27 mouse cellular contexts compared by ENCODE assay signal in genomic region chr4:105196099-105196498, GRCm38 (mm10). TPM values are rescaled to one million over a fixed set of nuclear protein-coding genes. Genes with fewer than 3 reads are reported as not detected.
A peak's percentile ranks its signal among the peaks of the same experiment; 100 is the strongest.
DNase-seq lines count a peak whose midpoint lies in the region; ATAC-seq and TF ChIP-seq lines count a peak whose summit lies in the region.
"Had no signal": no experiment of that assay in that cellular context is flagged by ENCODE, and none has a peak within 500 bp of the region (broad histone marks: within the 10 kb centered on the region; RNA-seq: fewer than 3 reads in every experiment).

No protein-coding gene starts in this region.

- no peak for TF ChIP-seq POLR2A in liver, adult 2 months (IDR thresholded peaks at IDR 0.05; ENCODE audit: extremely low read depth, insufficient read depth, low read length)

- H3K9ac ChIP-seq in forebrain, embryonic 11.5 days (ENCODE audit: low read length): no peak overlapping the region
- no peak overlapping the region for H3K9ac ChIP-seq in forebrain, embryonic 15.5 days (replicated peaks)
- no peak overlapping the region for H3K9ac ChIP-seq in liver, adult 2 months (ENCODE audit: low read depth, low read length)
- H3K9ac ChIP-seq in liver, postnatal 0 days (replicated peaks): no peak overlapping the region
- H3K9ac ChIP-seq in intestine, postnatal 0 days (ENCODE audit: low read depth, low read length): no peak overlapping the region
- no peak overlapping the region for H3K9ac ChIP-seq in midbrain, postnatal 0 days (replicated peaks; ENCODE audit: low read length, poor library complexity, severe bottlenecking)
- H3K9ac ChIP-seq: heart, embryonic 13.5 days; hindbrain, embryonic 12.5 days; limb, embryonic 13.5 days; liver, embryonic 14.5 days; lung, embryonic 15.5 days; midbrain, embryonic 13.5 days had no signal

- no peak for TF ChIP-seq EP300 in liver, postnatal 0 days (IDR thresholded peaks at IDR 0.05; ENCODE audit: low read depth)

- 86% methylated on average over 9 of the region's 9 CpGs for WGBS in forebrain, embryonic 11.5 days
- 75% methylated on average over 9 of the region's 9 CpGs for WGBS in forebrain, embryonic 15.5 days
- WGBS in liver, adult 2 months: 64% methylated on average over 9 of the region's 9 CpGs
- 74% methylated on average over 9 of the region's 9 CpGs for WGBS in liver, postnatal 0 days (ENCODE audit: insufficient replicate concordance)
- WGBS in intestine, postnatal 0 days: 34% methylated on average over 9 of the region's 9 CpGs
- 92% methylated on average over 9 of the region's 9 CpGs for WGBS in midbrain, postnatal 0 days

- ATAC-seq in forebrain, embryonic 11.5 days (replicated peaks; ENCODE audit: low FRiP score): no peak
- no peak for ATAC-seq in forebrain, embryonic 15.5 days (replicated peaks)
- no peak for ATAC-seq in liver, postnatal 0 days
- peak; percentile 35; the same call in 1 of the 2 replicates for ATAC-seq in intestine, postnatal 0 days
- no peak for ATAC-seq in midbrain, postnatal 0 days (ENCODE audit: low FRiP score)
- ATAC-seq: midbrain, embryonic 13.5 days had no signal

- DNase-seq in forebrain, embryonic 11.5 days (ENCODE audit: low spot score): no peak
- DNase-seq in liver, adult 2 months (ENCODE audit: extremely low read depth, low read depth, low spot score): no peak
- DNase-seq in liver, postnatal 0 days: no peak
- no peak for DNase-seq in midbrain, postnatal 0 days (ENCODE audit: low spot score)
- DNase-seq in spleen, adult 12 weeks (ENCODE audit: low spot score): no peak
- no peak for DNase-seq in gastrocnemius, adult 8-10 months (ENCODE audit: low spot score in 2 of 2)
- DNase-seq: adrenal gland, postnatal 25 days; cerebellum, adult 8-10 months; gastrocnemius, postnatal 10 days; heart, adult 18-20 months; heart, postnatal 14 days; kidney, adult 8-10 months; kidney, postnatal 10 days; lung, postnatal 36 days; right cerebral cortex, postnatal 14 days; spleen, adult 18-20 months; thymus, adult 2 months had no signal

- TF ChIP-seq CTCF in liver, adult 2 months (IDR thresholded peaks at IDR 0.05; ENCODE audit: low read depth, low read length): no peak
- no peak for TF ChIP-seq CTCF in liver, postnatal 0 days (IDR thresholded peaks at IDR 0.05; ENCODE audit: low read depth)
- no peak for TF ChIP-seq CTCF in intestine, postnatal 0 days (IDR thresholded peaks at IDR 0.05; ENCODE audit: low read depth)
- no peak for TF ChIP-seq CTCF in midbrain, postnatal 0 days (IDR thresholded peaks at IDR 0.05)

- H3K79me2 ChIP-seq in liver, adult 2 months (ENCODE audit: control insufficient read depth, insufficient read depth, low read length): peaks cover 35% of the 10 kb centered on the region; the same call in 1 of the 2 replicates

- no peak overlapping the region for H3K4me3 ChIP-seq in forebrain, embryonic 11.5 days (ENCODE audit: low read depth, low read length)
- no peak overlapping the region for H3K4me3 ChIP-seq in forebrain, embryonic 15.5 days
- H3K4me3 ChIP-seq in liver, adult 2 months (ENCODE audit: insufficient read depth, low read depth, low read length): no peak overlapping the region
- H3K4me3 ChIP-seq in liver, postnatal 0 days (ENCODE audit: low read depth, low read length): no peak overlapping the region
- no peak overlapping the region for H3K4me3 ChIP-seq in intestine, postnatal 0 days (ENCODE audit: low read depth, low read length)
- no peak overlapping the region for H3K4me3 ChIP-seq in midbrain, postnatal 0 days (ENCODE audit: low read depth, low read length)
- H3K4me3 ChIP-seq: heart, embryonic 13.5 days; hindbrain, embryonic 12.5 days; limb, embryonic 13.5 days; lung, embryonic 15.5 days; megakaryocyte, embryonic 14.5 days; midbrain, embryonic 13.5 days had no signal

- peaks cover 15% of the 10 kb centered on the region; the same call in 1 of the 2 replicates for H3K4me1 ChIP-seq in forebrain, embryonic 11.5 days (replicated peaks; ENCODE audit: control insufficient read depth, insufficient read depth, low read length)
- peaks cover 51% of the 10 kb centered on the region for H3K4me1 ChIP-seq in forebrain, embryonic 15.5 days
- peaks cover 42% of the 10 kb centered on the region for H3K4me1 ChIP-seq in liver, adult 2 months (ENCODE audit: control insufficient read depth, insufficient read depth, low read length)
- peaks cover 6% of the 10 kb centered on the region for H3K4me1 ChIP-seq in liver, postnatal 0 days (ENCODE audit: insufficient read depth)
- H3K4me1 ChIP-seq in intestine, postnatal 0 days (replicated peaks; ENCODE audit: control insufficient read depth, insufficient read depth, low read length): peaks cover 9% of the 10 kb centered on the region
- no peaks in the 10 kb centered on the region for H3K4me1 ChIP-seq in midbrain, postnatal 0 days (ENCODE audit: insufficient read depth, low read length)

- no peak overlapping the region for H3K4me2 ChIP-seq in forebrain, embryonic 11.5 days (ENCODE audit: low read depth, low read length, severe bottlenecking)
- H3K4me2 ChIP-seq in forebrain, embryonic 15.5 days (replicated peaks): no peak overlapping the region
- no peak overlapping the region for H3K4me2 ChIP-seq in liver, postnatal 0 days (ENCODE audit: low read depth, low read length)
- no peak overlapping the region; the same call in 1 of the 2 replicates for H3K4me2 ChIP-seq in intestine, postnatal 0 days (replicated peaks; ENCODE audit: low read depth)
- no peak overlapping the region for H3K4me2 ChIP-seq in midbrain, postnatal 0 days (ENCODE audit: low read depth, low read length, poor library complexity, severe bottlenecking)
- H3K4me2 ChIP-seq: heart, embryonic 13.5 days; hindbrain, embryonic 12.5 days; limb, embryonic 13.5 days; lung, embryonic 15.5 days; midbrain, embryonic 13.5 days had no signal

- H3K27ac ChIP-seq in forebrain, embryonic 11.5 days (ENCODE audit: low read depth, low read length): 0 out of 2 replicates have a peak overlapping the region, but pooled peaks have one; percentile 1
- H3K27ac ChIP-seq in forebrain, embryonic 15.5 days (replicated peaks): no peak overlapping the region
- H3K27ac ChIP-seq in liver, adult 2 months (replicated peaks; ENCODE audit: insufficient read depth, low read depth, low read length): peak overlapping the region; percentile 47
- no peak overlapping the region for H3K27ac ChIP-seq in liver, postnatal 0 days (ENCODE audit: low read depth)
- no peak overlapping the region for H3K27ac ChIP-seq in intestine, postnatal 0 days (ENCODE audit: low read depth, low read length)
- H3K27ac ChIP-seq in midbrain, postnatal 0 days (ENCODE audit: low read depth, low read length): no peak overlapping the region
- H3K27ac ChIP-seq: heart, embryonic 13.5 days; hindbrain, embryonic 12.5 days; limb, embryonic 13.5 days; liver, embryonic 14.5 days; lung, embryonic 15.5 days; midbrain, embryonic 13.5 days had no signal

- no peaks in the 10 kb centered on the region for H3K9me3 ChIP-seq in forebrain, embryonic 11.5 days (ENCODE audit: control insufficient read depth, low read length)
- H3K9me3 ChIP-seq in forebrain, embryonic 15.5 days: no peaks in the 10 kb centered on the region
- no peaks in the 10 kb centered on the region for H3K9me3 ChIP-seq in liver, postnatal 0 days (ENCODE audit: low read length)
- no peaks in the 10 kb centered on the region for H3K9me3 ChIP-seq in intestine, postnatal 0 days (ENCODE audit: control insufficient read depth)
- H3K9me3 ChIP-seq in midbrain, postnatal 0 days (ENCODE audit: low read length): no peaks in the 10 kb centered on the region
- H3K9me3 ChIP-seq: heart, embryonic 13.5 days; hindbrain, embryonic 12.5 days; limb, embryonic 13.5 days; lung, embryonic 15.5 days; megakaryocyte, embryonic 14.5 days; midbrain, embryonic 13.5 days had no signal

- no peaks in the 10 kb centered on the region for H3K27me3 ChIP-seq in forebrain, embryonic 11.5 days (ENCODE audit: control insufficient read depth, insufficient read depth, low read length)
- no peaks in the 10 kb centered on the region for H3K27me3 ChIP-seq in forebrain, embryonic 15.5 days
- no peaks in the 10 kb centered on the region for H3K27me3 ChIP-seq in liver, adult 2 months (ENCODE audit: control insufficient read depth, insufficient read depth, low read length)
- H3K27me3 ChIP-seq in liver, postnatal 0 days (ENCODE audit: insufficient read depth, low read length): no peaks in the 10 kb centered on the region
- H3K27me3 ChIP-seq in intestine, postnatal 0 days (replicated peaks; ENCODE audit: control insufficient read depth, insufficient read depth, low read length): no peaks in the 10 kb centered on the region
- no peaks in the 10 kb centered on the region for H3K27me3 ChIP-seq in midbrain, postnatal 0 days (ENCODE audit: insufficient read depth, low read length)
- H3K27me3 ChIP-seq: heart, embryonic 13.5 days; hindbrain, embryonic 12.5 days; limb, embryonic 13.5 days; lung, embryonic 15.5 days; midbrain, embryonic 13.5 days had no signal

- H3K36me3 ChIP-seq in forebrain, embryonic 11.5 days (ENCODE audit: control insufficient read depth, insufficient read depth, low read length): peaks cover 4% of the 10 kb centered on the region; the same call in 1 of the 2 replicates
- H3K36me3 ChIP-seq in forebrain, embryonic 15.5 days: no peaks in the 10 kb centered on the region
- H3K36me3 ChIP-seq in liver, adult 2 months (ENCODE audit: control insufficient read depth, insufficient read depth, low read length): peaks cover 67% of the 10 kb centered on the region
- H3K36me3 ChIP-seq in liver, postnatal 0 days (replicated peaks; ENCODE audit: insufficient read depth, low read length): peaks cover 16% of the 10 kb centered on the region; the same call in 1 of the 2 replicates
- H3K36me3 ChIP-seq in intestine, postnatal 0 days (ENCODE audit: control insufficient read depth, insufficient read depth): peaks cover 34% of the 10 kb centered on the region
- H3K36me3 ChIP-seq in midbrain, postnatal 0 days (ENCODE audit: insufficient read depth, low read length): no peaks in the 10 kb centered on the region

RNA-seq across cellular contexts. Expression of gene Plpp3, which starts 39.0 kb away (rescaled TPM):
- 69.9 and 71.6 TPM in 2 replicates for polyA plus RNA-seq in forebrain, embryonic 11.5 days (2014; fragmentation: Nextera tagmentation; extraction: Ambion mirVana)
- polyA plus RNA-seq in forebrain, embryonic 15.5 days (2015; fragmentation: Nextera tagmentation; extraction: Ambion mirVana): 74.4 and 75.6 TPM in 2 replicates
- 64.1 and 81.1 TPM in 2 replicates for total RNA-seq in liver, adult 2 months (2014; rRNA removed)
- 81.0 and 84.2 TPM in 2 replicates for polyA plus RNA-seq in liver, adult 2 months (2012; rRNA removed)
- 50.3 and 62.4 TPM in 2 replicates for polyA plus RNA-seq in liver, postnatal 0 days (2015; fragmentation: Nextera tagmentation; extraction: Ambion mirVana)
- polyA plus RNA-seq in intestine, postnatal 0 days (2015; fragmentation: Nextera tagmentation; extraction: Ambion mirVana): 84.1 and 84.3 TPM in 2 replicates
- 121 and 148 TPM in 2 replicates for total RNA-seq in midbrain, postnatal 0 days (2014; rRNA removed)
- polyA plus RNA-seq in midbrain, postnatal 0 days (2015; fragmentation: Nextera tagmentation; extraction: Ambion mirVana): 142 and 152 TPM in 2 replicates
- total RNA-seq in gastrocnemius, adult 8-10 months (2022): 10 to 100 TPM; 26.5 to 55.1 (median 45.2) TPM
- total RNA-seq: MEL had no signal

Comparison
In these comparisons a context has a peak if more than half of its experiments do, and no peak if none do; other contexts are left out.
1. H3K27ac ChIP-seq: peak in forebrain, embryonic 11.5 days (single experiment) and liver, adult 2 months (single experiment); none in forebrain, embryonic 15.5 days (single experiment), liver, postnatal 0 days (single experiment), intestine, postnatal 0 days (single experiment) and midbrain, postnatal 0 days (single experiment).